Mouse (Mus musculus): ENCODE data around the gene Ano1.

Ano1 gene

GRCm38 (mm10) chr7:144581559-144582283 is 170.1 kb downstream of the Ano1 start:
- DNase-seq = peak; percentile 92

DNA sequence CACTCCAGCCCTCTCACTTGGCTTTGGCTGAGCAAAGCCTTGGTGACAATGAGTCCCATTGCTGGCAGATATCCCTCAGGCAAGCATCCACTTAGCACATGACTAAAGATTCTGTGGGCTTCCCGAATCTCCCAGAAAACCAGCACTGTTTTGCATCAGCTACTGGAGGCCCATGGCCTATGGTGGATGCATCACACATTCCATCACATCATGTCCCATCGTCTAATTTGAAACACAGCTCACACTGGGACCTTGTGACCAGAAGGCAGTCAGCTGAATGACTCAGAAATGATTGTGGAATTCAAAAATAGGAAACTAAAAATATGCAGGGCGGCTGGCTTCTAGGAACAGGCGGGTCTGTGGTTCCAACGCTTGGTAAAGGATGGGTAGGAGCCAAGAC is 173.9 kb downstream of the Ano1 start:
- no peak for DNase-seq

- no peak for DNase-seq
These were observed 179.5 kb downstream of the Ano1 start for GRCm38 (mm10) chr7:144572234-144572633.

- DNase-seq = no peak
These were observed 180.2 kb downstream of the Ano1 start for GRCm38 (mm10) chr7:144571598-144571997.

- DNase-seq = peak; percentile 80
These were observed 182.3 kb downstream of the Ano1 start for GRCm38 (mm10) chr7:144569428-144569827.

- no peak for DNase-seq
These were observed 183.7 kb downstream of the Ano1 start for GRCm38 (mm10) chr7:144568091-144568490.

- no peak for DNase-seq
These were observed 184.7 kb downstream of the Ano1 start for GRCm38 (mm10) chr7:144566921-144567682.

GRCm38 (mm10) chr7:144563456-144564155 is 188.2 kb downstream of the Ano1 start:
- DNase-seq = peak; percentile 55

GRCm38 (mm10) chr7:144562016-144562415 is 189.8 kb downstream of the Ano1 start:
- DNase-seq = peak; percentile 60

GRCm38 (mm10) chr7:144560594-144560993 is 191.2 kb downstream of the Ano1 start:
- no peak for DNase-seq

DNA sequence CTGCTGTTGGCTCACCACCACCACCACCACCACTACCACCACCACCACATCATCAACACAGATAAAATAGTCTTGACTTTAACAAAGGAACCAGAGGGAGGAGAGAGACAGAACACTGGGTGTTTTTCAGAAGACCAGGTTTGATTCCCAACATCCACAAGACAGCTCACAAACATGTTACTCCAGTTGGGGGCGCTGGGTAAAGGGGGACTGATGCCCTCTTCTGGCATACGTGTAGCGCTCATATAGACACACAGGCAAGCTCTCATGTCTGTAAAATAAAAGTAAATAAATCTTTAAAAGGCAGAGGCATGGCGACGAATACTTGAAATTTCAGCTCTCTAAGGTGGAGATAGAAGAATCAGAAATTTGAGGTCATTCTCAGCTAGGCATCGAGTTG is 193.2 kb downstream of the Ano1 start:
- no peak for DNase-seq

DNA sequence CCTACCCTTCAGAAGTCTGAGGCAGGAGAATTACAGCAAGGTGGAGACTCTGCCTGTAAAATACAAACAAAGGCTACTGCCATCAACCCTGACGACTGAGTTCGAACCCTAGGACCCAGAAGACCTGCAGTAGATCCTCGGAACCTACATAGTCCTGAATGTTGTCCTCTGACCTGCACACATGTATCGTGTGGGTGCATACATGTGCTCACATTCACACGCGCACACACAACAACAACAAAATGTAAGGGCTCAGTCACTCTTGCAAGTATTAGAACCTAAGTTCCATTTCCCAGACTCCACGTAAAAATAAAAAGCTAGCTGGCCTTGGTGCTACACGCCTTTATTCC is 197.7 kb downstream of the Ano1 start:
- no peak for DNase-seq

GRCm38 (mm10) chr7:144553237-144554122 is 198.3 kb downstream of the Ano1 start, which contains the start of gene Ppfia1:
Ppfia1 (minus strand) TSS chr7:144553729.
- peak; percentile 98 for DNase-seq

DNA sequence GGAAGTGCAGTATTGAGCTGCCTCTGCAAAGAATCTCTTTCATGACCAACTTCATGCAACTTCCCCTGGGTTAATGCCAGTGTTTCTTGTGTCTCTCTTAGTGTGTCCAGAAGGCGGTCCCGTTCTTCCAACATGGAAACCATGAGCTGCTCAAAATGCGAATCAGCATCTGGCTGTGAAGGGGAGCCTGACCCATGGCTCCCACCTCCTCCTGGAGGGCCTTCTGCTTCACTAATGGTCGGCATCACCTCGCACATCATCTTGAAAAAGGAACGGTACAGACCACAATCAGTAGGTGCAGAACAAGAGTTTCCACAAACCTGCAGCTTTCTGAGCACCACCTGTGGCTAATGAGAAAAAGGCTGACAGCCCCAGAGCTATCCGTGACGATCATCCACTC is 199.5 kb downstream of the Ano1 start:
- DNase-seq = no peak

DNA sequence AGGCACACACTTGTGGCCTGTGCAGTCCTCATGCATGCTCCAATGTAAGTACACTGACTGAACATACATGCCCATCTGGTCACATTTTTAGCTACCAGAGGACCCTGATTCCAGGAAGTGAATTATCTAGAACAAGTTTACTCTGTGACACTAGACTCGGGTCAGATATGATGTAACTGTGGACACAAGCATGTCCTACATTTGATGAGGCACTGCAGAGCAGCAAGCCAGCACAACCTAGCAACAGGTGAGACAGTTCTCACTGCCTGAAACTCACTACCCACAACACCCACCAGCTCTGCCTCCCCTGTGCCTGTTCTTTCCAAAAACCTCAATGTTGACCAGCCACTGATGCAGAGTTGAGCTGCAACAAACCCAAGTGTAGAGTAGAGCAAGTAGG is 201.0 kb downstream of the Ano1 start:
- DNase-seq = no peak

DNA sequence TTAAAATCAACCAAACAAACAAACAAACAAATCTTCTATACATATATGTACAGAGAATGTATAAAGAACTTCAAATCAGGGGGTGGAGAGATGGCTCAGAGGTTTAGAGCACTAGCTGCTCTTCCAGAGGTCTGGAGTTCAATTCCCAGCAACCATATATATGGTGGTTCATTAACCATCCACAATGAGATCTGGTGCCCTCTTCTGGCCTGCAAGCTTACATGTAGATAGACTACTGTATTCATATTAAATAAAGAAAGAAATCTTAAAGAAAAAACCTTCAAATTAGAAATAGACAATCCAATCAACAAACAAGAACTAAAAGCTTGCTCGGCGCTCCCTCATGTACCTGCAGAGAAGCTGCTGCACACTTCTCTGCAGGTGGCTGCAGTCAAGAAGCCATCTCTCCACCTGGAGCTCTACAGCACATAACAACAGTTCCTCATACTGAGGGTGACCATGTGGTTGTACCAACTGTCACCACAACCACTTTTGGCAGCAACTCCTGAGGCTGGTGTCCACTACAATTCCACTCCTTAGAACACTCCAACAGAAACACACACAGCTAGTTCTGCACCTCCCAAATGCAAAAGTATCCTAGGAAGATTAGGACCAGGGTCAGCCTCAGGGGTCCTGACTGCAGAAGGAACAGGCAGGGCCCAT is 201.7 kb downstream of the Ano1 start:
- no peak for DNase-seq

- no peak for DNase-seq
These were observed 206.5 kb downstream of the Ano1 start for GRCm38 (mm10) chr7:144545231-144545630.

GRCm38 (mm10) chr7:144541351-144541750 is 210.4 kb downstream of the Ano1 start:
- DNase-seq = no peak

- no peak for DNase-seq
These were observed 212.6 kb downstream of the Ano1 start for GRCm38 (mm10) chr7:144539146-144539545.
